Mouse (Mus musculus) layer of hippocampus, adult 2 months (tissue): ENCODE results near the gene Gm11020. TPM values are rescaled to one million over a fixed set of nuclear protein-coding genes. Genes with fewer than 3 reads are reported as not detected.
A peak's percentile ranks its signal among the peaks of the same experiment; 100 is the strongest.

ENCODE experiments used
- DNase-seq, 2 experiments: peaks; one replicate each; pipeline ENCODE4 v3.0.0; 2022; ENCODE audit warnings: low spot score in 2 of 2
- H3K27ac ChIP-seq: fragments of 200-600 bp; 2 replicates; pipeline ENCODE4 v1.8.1; 2022
- H3K4me3 ChIP-seq: fragments of 200-600 bp; 2 replicates; pipeline ENCODE4 v1.8.1; 2022; ENCODE audit warnings: mild to moderate bottlenecking
- CTCF ChIP-seq: fragments of 200-600 bp; conservative IDR thresholded peaks from 2 replicates; pipeline ENCODE4 v1.8.1; 2022; ENCODE audit warnings: antibody characterized with exemption, mild to moderate bottlenecking, moderate library complexity
- total RNA-seq, 2 experiments: library from RNA; stranded (reverse); gene quantifications; 2 replicates each; pipeline ENCODE4 v1.2.3; 2021

Gene Gm11020
- total RNA-seq, 2 experiments from 2014 or later, result not detected

DNA sequence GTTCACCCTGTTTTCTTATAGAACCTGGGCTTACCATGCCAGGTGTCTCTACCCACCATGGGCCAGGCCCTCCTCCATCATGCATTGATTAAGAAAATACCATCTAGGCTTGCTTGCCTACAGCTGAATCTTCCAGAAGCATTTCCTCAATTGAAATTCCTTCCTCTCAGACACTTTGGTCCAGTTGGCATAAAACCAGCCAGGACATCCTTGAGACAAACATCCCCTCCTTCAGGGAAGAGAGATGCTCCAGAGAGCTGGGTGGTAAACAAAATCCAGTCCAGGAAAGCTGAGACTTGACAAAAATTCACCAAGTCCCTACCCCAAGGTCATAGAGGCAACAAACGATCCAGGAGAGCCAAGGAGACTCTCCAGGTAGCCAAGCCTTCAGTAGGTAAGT lies 12.8 kb downstream of the Gm11020 start:
- Histone ChIP-seq H3K27ac (no peak overlapping the region), H3K4me3 (no peak overlapping the region)
- DNase-seq, result no peak
- TF ChIP-seq CTCF, result no peak

DNA sequence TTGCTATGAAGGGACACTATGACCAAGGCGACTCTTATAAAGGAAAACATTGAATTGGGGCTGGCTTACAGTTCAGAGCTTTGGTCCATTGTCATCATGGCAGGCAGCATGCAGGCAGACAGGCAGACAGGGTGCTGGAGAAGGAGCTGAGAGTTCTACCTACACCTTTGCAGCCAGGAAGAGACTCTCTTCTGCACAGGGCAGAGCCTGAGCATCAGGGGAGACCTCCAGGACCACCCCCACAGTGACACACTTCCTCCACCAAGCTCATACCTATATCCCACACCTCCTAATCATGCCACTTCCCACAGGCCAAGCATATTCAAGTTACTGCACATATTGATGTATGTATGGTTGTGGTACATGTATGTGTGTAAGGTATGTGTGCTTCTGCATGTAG lies 15.4 kb downstream of the Gm11020 start:
- no peak overlapping the region for H3K4me3 ChIP-seq
- no peak overlapping the region for H3K27ac ChIP-seq
- DNase-seq, result no peak
- TF ChIP-seq CTCF, result no peak

DNA sequence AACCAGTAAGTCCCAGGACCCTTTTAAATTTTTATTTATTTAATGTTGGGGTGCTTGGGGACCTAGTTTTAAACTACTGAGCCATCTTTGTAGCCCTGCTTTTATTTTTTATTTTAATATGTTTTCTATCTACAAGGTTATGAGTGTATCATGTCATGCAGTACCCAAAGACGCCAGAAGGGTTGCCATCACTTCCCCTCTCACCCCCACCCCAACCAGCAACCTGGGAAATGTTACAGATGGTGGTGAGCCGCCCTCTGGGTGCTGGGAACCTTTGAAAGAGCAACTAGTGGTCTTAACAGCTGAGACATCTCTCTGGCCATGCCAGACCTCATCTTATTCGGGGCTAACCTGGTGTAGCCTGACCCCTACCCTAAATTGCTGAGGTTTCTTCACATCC lies 16.5 kb downstream of the Gm11020 start:
- no peak for DNase-seq
- Histone ChIP-seq H3K4me3 (no peak overlapping the region), H3K27ac (no peak overlapping the region)
- peak; percentile 48 for TF ChIP-seq CTCF

DNA sequence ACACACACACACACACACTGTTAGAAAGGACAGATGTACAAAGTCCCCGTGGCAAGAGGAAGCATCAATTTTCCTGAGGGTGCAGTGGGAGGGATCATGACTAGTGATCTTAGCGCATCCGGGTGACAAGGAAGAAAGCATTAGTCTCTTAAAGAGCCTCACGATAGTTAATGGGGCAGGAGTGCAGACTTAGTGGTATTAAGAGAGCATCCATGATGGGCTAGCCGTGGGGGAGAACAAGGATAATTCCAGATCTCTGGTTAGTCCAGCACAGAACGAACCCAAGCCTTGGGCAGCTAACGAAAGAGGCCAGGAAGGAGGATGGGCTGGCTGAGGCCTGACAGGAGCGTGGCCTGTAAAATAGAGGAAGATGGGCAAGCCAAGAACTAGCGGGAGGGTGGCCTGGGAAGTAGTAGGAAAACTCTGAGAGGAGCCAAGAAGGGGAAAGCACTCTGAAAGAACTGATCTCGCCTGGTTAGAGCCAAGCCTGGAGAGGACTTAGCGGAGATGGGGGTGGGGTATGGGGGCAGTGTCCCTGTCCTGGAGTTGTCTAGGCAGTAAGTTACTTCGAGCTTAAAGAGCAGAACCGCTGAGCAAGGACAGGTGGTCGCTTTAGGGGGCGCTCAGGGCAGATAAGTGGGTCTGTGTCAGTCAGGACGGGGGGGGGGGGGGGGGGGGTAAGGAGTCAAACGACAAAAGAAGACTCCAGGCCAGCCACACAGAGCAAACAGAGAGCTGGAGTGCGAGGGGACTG lies 18.0 kb downstream of the Gm11020 start, which contains the start of gene Cmtm3:
TSS of gene Cmtm3 (plus strand) at position 182 of the 754 bp plus-strand sequence.
- TF ChIP-seq CTCF, result no peak
- Histone ChIP-seq H3K27ac (peak within 1 kb of the TSS; percentile 82; the same call in 1 of the 2 replicates), H3K4me3 (peak within 1 kb of the TSS; percentile 68)
- no peak for DNase-seq

DNA sequence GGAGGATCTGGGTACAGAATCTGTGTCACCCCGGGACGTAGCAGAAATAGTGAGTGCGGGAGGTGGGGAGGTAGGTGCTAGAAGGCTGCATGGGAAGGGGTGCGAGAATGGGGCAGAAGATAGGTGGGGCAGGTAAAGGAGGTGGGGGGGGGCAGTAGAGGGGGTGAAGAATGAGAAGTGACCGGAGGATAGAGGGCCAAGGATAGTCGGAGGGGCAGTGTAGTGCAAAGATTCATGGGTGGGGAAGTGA lies 18.5 kb downstream of the Gm11020 start:
- no peak for TF ChIP-seq CTCF
- Histone ChIP-seq H3K4me3 (peak overlapping the region; percentile 68), H3K27ac (peak overlapping the region; percentile 82; the same call in 1 of the 2 replicates)
- no peak for DNase-seq

DNA sequence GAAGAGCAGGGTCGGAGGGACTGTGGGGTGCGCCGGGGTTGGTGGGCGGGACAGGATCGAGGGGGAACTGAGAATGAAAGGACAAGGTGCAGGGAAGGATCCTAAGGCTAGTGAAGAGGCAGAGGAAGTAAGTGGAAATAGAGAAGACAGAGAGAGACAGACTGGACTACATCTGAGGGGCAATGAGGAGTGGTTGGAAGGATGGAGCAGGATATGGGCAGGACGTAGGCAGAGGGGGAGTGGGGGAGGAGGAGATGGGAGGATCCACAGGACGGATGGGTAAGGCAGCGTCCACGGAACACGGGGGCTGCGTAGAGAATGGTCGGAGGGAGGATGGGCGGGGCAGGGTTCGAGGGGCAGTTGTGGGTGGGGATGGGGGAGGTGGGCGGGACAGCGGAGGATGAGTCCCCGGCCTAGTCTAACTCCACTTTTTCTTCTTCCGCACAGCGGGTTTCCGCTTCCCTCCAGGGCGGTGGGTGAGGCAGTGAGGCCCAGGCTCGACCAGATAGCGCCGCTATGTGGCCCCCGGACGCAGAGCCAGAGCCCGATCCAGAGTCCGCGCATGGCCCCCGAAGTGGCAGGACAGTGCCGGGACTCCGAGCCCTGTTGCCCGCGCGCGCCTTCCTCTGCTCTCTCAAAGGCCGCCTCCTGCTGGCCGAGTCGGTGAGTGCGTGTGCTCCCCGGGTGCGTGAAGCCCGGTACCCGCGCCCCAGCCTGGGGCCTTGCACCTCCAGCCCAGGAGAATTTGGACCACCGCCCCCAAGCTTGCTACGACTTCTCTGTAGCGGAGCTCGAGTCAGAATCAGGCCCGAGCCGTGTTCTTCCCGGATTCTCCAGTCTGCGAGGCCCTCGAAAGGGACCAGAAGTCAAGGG lies 19.1 kb downstream of the Gm11020 start:
- DNase-seq, result peak; percentile 46 to 57
- peak overlapping the region; percentile 68 for H3K4me3 ChIP-seq
- peak overlapping the region; percentile 82 for H3K27ac ChIP-seq
- peak; percentile 84 for TF ChIP-seq CTCF

DNA sequence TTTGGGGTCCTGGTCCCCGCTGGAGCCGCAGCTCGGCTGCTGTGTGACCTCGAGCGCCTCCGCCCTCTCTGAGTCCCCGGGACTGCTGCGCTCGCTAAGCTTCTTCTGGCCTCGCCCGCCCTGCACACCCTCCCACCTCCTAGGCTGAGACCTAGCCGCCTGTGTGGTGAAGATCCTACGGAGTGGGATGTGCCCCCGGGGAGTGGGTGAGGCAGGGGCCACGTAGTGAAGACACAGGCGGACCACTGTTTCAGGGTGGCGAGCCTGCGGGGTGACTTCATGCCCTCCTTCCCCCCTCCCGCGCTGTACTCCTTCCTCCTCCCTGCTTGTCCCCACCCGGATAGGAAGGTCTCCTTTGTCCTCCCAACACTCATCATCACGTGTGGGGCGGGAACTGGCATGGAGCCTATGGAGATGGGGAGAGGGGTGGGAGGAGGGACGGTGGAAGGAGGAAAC lies 19.8 kb downstream of the Gm11020 start:
- peak overlapping the region; percentile 82 for H3K27ac ChIP-seq
- peak overlapping the region; percentile 68 for H3K4me3 ChIP-seq
- no peak for TF ChIP-seq CTCF
- no peak for DNase-seq

DNA sequence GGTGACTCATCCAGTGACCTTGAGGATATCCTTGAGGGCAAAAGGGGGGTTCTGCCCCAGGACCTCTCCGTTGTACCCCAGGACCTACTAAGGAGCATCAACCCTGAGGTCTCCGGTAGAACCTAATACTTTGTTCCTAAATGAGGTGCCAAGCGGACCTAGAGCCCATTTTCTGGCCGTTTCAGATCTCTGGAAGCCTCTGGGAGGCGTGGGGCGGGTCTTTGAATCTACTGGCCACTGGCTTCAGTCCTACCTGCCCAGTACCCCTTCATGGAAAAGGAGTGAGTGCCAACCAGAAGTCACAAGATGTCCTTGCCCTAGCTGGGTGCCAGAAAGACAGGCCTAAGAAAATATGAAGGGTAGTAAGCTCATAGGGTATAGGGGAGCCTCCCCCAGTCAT lies 20.3 kb downstream of the Gm11020 start:
- Histone ChIP-seq H3K27ac (peak overlapping the region; percentile 82; the same call in 1 of the 2 replicates), H3K4me3 (no peak overlapping the region; the same call in 1 of the 2 replicates)
- TF ChIP-seq CTCF, result no peak
- DNase-seq, result no peak

DNA sequence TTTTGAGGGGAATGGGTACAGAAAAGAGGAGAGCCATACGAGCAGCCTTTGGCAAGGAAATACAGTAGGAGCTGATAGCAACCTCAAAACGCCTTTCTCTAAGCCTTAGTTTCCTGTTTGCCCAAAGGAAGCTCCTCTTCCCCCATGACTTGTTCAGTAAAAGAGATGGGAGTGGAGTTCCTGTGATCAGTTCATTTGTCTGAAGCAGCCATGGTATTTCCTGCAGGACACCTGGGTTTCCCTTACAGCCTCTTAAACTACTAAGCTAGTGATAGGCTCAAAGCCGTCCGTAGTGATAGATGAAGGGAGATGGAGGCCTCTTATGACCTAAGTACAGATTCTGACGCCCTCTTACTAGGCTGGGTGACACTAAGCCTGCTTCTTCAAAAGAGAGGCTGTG lies 21.1 kb downstream of the Gm11020 start:
- TF ChIP-seq CTCF, result no peak

DNA sequence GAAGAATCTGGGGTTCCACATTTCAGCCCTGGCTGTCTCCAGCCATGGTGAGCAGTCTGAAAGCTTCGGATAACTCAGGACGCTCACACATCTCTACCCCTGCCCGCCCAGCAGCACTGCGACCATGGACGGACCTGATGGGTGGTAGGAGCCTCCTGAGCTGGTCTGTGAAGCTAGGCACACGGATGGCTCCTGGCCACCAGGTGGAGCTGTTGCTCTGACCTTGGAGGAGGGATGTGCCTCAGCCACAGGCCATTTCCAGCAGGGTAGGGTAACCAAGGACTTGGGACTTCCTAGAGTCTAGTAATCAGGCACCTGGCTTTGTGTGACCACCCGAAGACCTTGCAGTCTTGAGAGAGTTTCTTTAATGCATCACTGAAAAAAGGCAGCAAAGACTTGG lies 22.6 kb downstream of the Gm11020 start:
- Histone ChIP-seq H3K27ac (no peak overlapping the region), H3K4me3 (no peak overlapping the region)
- TF ChIP-seq CTCF, result peak; percentile 93
- peak; percentile 80 to 90 for DNase-seq

More for the DNA sequence above, 21.1 kb downstream of the Gm11020 start:
- DNase-seq, result no peak
- Histone ChIP-seq H3K4me3 (no peak overlapping the region), H3K27ac (no peak overlapping the region)

DNA sequence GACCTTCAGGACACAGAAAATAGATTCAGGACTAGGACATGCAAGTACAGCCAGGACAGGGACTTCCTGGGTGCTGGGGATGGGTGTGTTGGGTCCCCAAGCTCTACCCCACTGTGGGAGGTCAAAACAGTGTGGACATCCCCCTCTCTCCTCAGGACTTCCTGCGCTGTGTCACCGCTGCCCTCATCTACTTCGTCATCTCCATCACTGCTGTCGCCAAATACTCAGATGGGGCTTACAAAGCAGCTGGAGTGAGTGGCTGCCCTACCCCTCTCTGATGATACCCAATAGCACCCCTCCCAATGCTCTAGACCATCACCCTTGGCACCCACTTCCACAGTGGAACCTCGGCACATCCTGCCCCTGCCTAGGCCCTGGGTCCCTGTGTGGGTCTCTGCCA lies 23.3 kb downstream of the Gm11020 start:
- no peak for TF ChIP-seq CTCF
- Histone ChIP-seq H3K27ac (no peak overlapping the region), H3K4me3 (no peak overlapping the region)
- no peak for DNase-seq

DNA sequence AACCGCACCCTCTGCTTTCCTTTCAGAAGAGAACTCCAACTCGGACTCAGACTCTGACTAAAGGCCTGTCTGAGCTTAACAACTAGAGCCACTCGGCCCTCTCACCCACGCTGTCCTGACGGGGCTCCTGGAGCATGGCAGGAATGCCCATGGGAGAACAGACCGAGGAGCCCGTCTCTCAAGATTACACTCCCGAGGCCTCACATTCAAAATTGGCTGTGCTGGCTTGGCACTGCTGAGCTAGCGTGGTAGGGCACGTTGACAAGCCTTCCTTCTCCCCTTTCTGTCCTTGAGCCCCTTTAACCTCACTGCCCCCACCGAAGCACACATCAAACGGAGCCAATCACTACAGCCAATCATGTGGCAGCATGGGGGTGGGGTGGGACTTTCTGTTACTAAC lies 25.3 kb downstream of the Gm11020 start:
- Histone ChIP-seq H3K4me3 (no peak overlapping the region), H3K27ac (no peak overlapping the region)
- TF ChIP-seq CTCF, result no peak
- DNase-seq, result no peak

DNA sequence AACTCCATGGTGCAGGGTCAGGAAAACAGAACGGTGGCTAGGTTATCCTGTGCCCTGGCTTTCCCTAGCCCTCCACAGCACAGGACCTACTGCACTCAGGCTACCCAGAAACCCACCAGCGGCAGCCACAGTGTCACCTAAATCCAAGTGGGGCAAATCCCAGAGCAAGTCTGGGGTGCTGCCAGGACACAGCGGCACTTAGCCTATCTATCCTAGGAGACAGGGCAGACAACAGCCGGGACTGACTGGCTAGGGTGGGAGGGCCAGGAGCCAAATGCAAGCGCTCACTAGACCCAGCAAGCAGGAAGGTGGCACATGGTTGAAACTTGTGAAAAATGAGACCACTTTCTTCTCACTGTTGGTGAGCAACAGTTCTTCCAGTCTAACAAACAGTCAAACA lies 27.6 kb downstream of the Gm11020 start:
- no peak for TF ChIP-seq CTCF
- DNase-seq, result no peak
- no peak overlapping the region for H3K4me3 ChIP-seq
- no peak overlapping the region for H3K27ac ChIP-seq
